Mouse (Mus musculus): ENCODE measurements around the gene Gm37240.

Gene Gm37240

GRCm38 (mm10) chr3:85197148-85197547 is 690.2 kb downstream of the Gm37240 start:
- in situ Hi-C loops (cut with MboI, MseI): no loop called here

- in situ Hi-C loops (cut with MboI, MseI): no loop called here
Observed at GRCm38 (mm10) chr3:85196591-85196990, 690.7 kb downstream of the Gm37240 start.

- in situ Hi-C loops (cut with MboI, MseI): no loop called here
Observed at GRCm38 (mm10) chr3:85195068-85195481, 692.2 kb downstream of the Gm37240 start.

GRCm38 (mm10) chr3:85189791-85190190 is 697.5 kb downstream of the Gm37240 start:
- in situ Hi-C loops (cut with MboI, MseI): loop anchor here (10.0 kb wide), 1 partner anchor 485 kb away; no protein-coding TSS in a partner anchor

- in situ Hi-C loops (cut with MboI, MseI): loop anchor here (10.0 kb wide), 1 partner anchor 484 kb away; no protein-coding TSS in a partner anchor
Observed at GRCm38 (mm10) chr3:85188364-85188763, 699.0 kb downstream of the Gm37240 start.

- in situ Hi-C loops (cut with MboI, MseI): loop anchor here (10.0 kb wide), 1 partner anchor 482 kb away; no protein-coding TSS in a partner anchor
Observed at GRCm38 (mm10) chr3:85186661-85187076, 700.6 kb downstream of the Gm37240 start.

GRCm38 (mm10) chr3:85185827-85186226 is 701.5 kb downstream of the Gm37240 start:
- in situ Hi-C loops (cut with MboI, MseI): loop anchor here (10.0 kb wide), 1 partner anchor 481 kb away; no protein-coding TSS in a partner anchor

GRCm38 (mm10) chr3:85184916-85185315 is 702.4 kb downstream of the Gm37240 start:
- in situ Hi-C loops (cut with MboI, MseI): loop anchor here (10.0 kb wide), 1 partner anchor 480 kb away; no protein-coding TSS in a partner anchor

GRCm38 (mm10) chr3:85184151-85184550 is 703.2 kb downstream of the Gm37240 start:
- in situ Hi-C loops (cut with MboI, MseI): loop anchor here (10.0 kb wide), 1 partner anchor 479 kb away; no protein-coding TSS in a partner anchor

GRCm38 (mm10) chr3:85176736-85177135 is 710.6 kb downstream of the Gm37240 start:
- in situ Hi-C loops (cut with MboI, MseI): no loop called here

- in situ Hi-C loops (cut with MboI, MseI): no loop called here
Observed at GRCm38 (mm10) chr3:85174542-85175469, 712.5 kb downstream of the Gm37240 start.

GRCm38 (mm10) chr3:85173441-85174071 is 713.8 kb downstream of the Gm37240 start:
- in situ Hi-C loops (cut with MboI, MseI): no loop called here

- in situ Hi-C loops (cut with MboI, MseI): no loop called here
Observed at GRCm38 (mm10) chr3:85172532-85172931, 714.8 kb downstream of the Gm37240 start.

- in situ Hi-C loops (cut with MboI, MseI): no loop called here
Observed at GRCm38 (mm10) chr3:85172096-85172495, 715.2 kb downstream of the Gm37240 start.

- in situ Hi-C loops (cut with MboI, MseI): loop anchor here (10.0 kb wide), 1 partner anchor 1956 kb away; no protein-coding TSS in a partner anchor
Observed at GRCm38 (mm10) chr3:85168816-85169215, 718.5 kb downstream of the Gm37240 start.

- in situ Hi-C loops (cut with MboI, MseI): loop anchor here (10.0 kb wide), 1 partner anchor 1960 kb away; no protein-coding TSS in a partner anchor
Observed at GRCm38 (mm10) chr3:85164931-85165330, 722.4 kb downstream of the Gm37240 start.

- in situ Hi-C loops (cut with MboI, MseI): loop anchor here (10.0 kb wide), 1 partner anchor 1961 kb away; no protein-coding TSS in a partner anchor
Observed at GRCm38 (mm10) chr3:85163396-85163795, 723.9 kb downstream of the Gm37240 start.

GRCm38 (mm10) chr3:85162430-85162829 is 724.9 kb downstream of the Gm37240 start:
- in situ Hi-C loops (cut with MboI, MseI): loop anchor here (10.0 kb wide), 1 partner anchor 1962 kb away; no protein-coding TSS in a partner anchor

- in situ Hi-C loops (cut with MboI, MseI): loop anchor here (10.0 kb wide), 1 partner anchor 1964 kb away; no protein-coding TSS in a partner anchor
Observed at GRCm38 (mm10) chr3:85160816-85161215, 726.5 kb downstream of the Gm37240 start.

GRCm38 (mm10) chr3:85159631-85160030 is 727.7 kb downstream of the Gm37240 start:
- in situ Hi-C loops (cut with MboI, MseI): loop anchor here (10.0 kb wide), 1 partner anchor 1965 kb away; no protein-coding TSS in a partner anchor

- in situ Hi-C loops (cut with MboI, MseI): no loop called here
Observed at GRCm38 (mm10) chr3:85148816-85149215, 738.5 kb downstream of the Gm37240 start.
